Mouse (Mus musculus): Measurements from ENCODE around the gene Pcyox1. TPM values are rescaled to one million over a fixed set of nuclear protein-coding genes. Genes with fewer than 3 reads are reported as not detected.

Pcyox1 gene
- total and polyA plus RNA-seq, 3 experiments: 16.0 to 28.1 TPM; not detected in 1

DNA sequence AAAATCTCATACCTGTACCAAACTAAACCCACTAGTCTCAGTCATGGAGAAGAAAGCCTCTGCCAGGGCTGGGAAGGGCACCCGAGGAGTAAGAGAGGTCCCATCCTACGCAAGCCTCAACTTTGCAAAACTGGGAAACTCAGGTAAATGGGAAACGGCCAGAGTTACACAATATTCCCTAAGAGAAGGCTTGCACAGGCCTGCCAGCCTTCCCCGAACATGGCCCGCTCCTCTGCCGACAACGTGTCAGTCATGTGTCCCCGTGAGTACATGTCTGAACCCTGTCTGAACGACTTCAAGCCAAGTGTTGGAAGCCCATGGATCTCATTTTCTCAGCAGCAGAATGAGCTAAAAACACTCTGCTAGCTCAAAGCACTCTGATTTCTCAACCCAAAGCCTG is 1.9 kb downstream of the Pcyox1 start:
- H3K27ac ChIP-seq (ENCODE audit: control insufficient read depth, low read depth, low read length): no peak overlapping the region
- H3K36me3 ChIP-seq (ENCODE audit: control insufficient read depth in 1 of 2, insufficient read depth in 2 of 2, low read length in 2 of 2): peaks cover 3 to 7% of the 10 kb centered on the region in 2 experiments
- H3K4me1 ChIP-seq (ENCODE audit: control insufficient read depth in 1 of 2, insufficient read depth in 2 of 2, low read length in 2 of 2): peaks cover 0 to 9% of the 10 kb centered on the region in 2 experiments; a peak in 2 of 4 replicates
- H3K9me3 ChIP-seq (replicated peaks; ENCODE audit: insufficient read depth, low read length): no peaks in the 10 kb centered on the region
- no peak for TF ChIP-seq ETS1 (IDR thresholded peaks at IDR 0.05; ENCODE audit: low read depth, low read length)
- no peak for TF ChIP-seq TBP (IDR thresholded peaks at IDR 0.05; ENCODE audit: low read depth, low read length)
- TF ChIP-seq GABPA (IDR thresholded peaks at IDR 0.05; ENCODE audit: low read depth, low read length): no peak
- TF ChIP-seq CTCF (IDR thresholded peaks at IDR 0.05 in 2 of 3, conservative IDR thresholded peaks at IDR 0.05 in 1 of 3; ENCODE audit: control insufficient read depth in 1 of 3, insufficient read depth in 1 of 3, low read depth in 2 of 3, low read length in 3 of 3, poor library complexity in 1 of 3, severe bottlenecking in 1 of 3): no peak
- TF ChIP-seq TAL1 (IDR thresholded peaks at IDR 0.05; ENCODE audit: low read length): no peak
- no peak for TF ChIP-seq GATA1 (IDR thresholded peaks at IDR 0.05; ENCODE audit: low read depth, low read length)
- no peak for TF ChIP-seq CHD1 (IDR thresholded peaks at IDR 0.05; ENCODE audit: low read depth, low read length)
- no peak for TF ChIP-seq UBTF (IDR thresholded peaks at IDR 0.05; ENCODE audit: borderline replicate concordance, insufficient read depth, low read depth, low read length)
- TF ChIP-seq CHD2 (IDR thresholded peaks at IDR 0.05; ENCODE audit: low read length): no peak
- TF ChIP-seq TCF12 (IDR thresholded peaks at IDR 0.05; ENCODE audit: low read depth, low read length): no peak
- no peak for TF ChIP-seq RAD21 (IDR thresholded peaks at IDR 0.05; ENCODE audit: low read depth, low read length)
- no peak for TF ChIP-seq SIN3A (IDR thresholded peaks at IDR 0.05; ENCODE audit: low read length)
- TF ChIP-seq POLR2AphosphoS2 (IDR thresholded peaks at IDR 0.05; ENCODE audit: low read length): no peak
- DNase-seq (ENCODE audit: low read depth, low spot score): no peak
- H3K4me3 ChIP-seq (ENCODE audit: control insufficient read depth in 1 of 2, insufficient read depth in 1 of 2, low read depth in 2 of 2, low read length in 2 of 2): no peak overlapping the region
- H3K9ac ChIP-seq (ENCODE audit: control insufficient read depth, low read depth, low read length, poor library complexity, severe bottlenecking): no peak overlapping the region
- H3K79me2 ChIP-seq (ENCODE audit: control insufficient read depth, insufficient read depth, low read length, poor library complexity): peaks cover 9% of the 10 kb centered on the region
- no peaks in the 10 kb centered on the region for H3K27me3 ChIP-seq (ENCODE audit: control insufficient read depth in 1 of 2, insufficient read depth in 2 of 2, low read length in 2 of 2)

DNA sequence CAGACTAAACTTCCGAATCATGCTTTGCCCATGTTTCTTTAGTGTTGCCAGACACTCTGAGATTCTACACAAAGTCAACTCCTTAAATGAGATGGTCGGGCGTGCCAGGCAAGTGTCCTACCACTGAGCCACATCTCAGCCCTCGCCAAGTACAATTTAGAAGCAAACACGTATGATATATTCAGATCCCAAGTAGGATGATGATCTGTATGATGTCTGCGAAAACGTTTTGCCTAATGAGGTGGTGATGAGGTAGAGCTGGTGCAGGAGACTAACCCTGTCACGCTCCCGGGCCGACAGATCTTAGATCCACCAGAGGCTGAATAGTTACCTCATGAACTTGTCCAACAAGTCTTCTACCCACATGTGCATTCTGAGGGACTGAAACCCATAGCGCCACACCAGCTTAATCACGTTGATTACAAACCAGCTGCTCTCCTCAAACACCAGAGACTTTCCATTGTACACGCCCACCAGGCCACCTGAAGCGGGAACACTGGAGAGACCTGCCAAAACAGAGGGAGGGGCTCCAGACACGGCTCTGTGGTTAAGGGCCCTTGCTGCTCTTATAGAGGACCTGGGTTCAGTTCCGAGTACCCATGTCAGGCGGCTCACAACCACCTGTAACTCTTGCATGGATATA is 2.8 kb downstream of the Pcyox1 start:
- peaks cover 4 to 5% of the 10 kb centered on the region in 2 experiments for H3K36me3 ChIP-seq (ENCODE audit: control insufficient read depth in 1 of 2, insufficient read depth in 2 of 2, low read length in 2 of 2)
- TF ChIP-seq MAZ (IDR thresholded peaks at IDR 0.05; ENCODE audit: low read depth, low read length) (no peak), CHD1 (IDR thresholded peaks at IDR 0.05; ENCODE audit: low read depth, low read length) (no peak), SMC3 (IDR thresholded peaks at IDR 0.05; ENCODE audit: low read depth, low read length) (no peak), TCF12 (IDR thresholded peaks at IDR 0.05; ENCODE audit: low read depth, low read length) (no peak), RCOR1 (IDR thresholded peaks at IDR 0.05; ENCODE audit: low read depth, low read length) (no peak), POLR2AphosphoS2 (IDR thresholded peaks at IDR 0.05; ENCODE audit: low read length) (no peak), ZMIZ1 (IDR thresholded peaks at IDR 0.05; ENCODE audit: low read depth, low read length) (no peak), MAX (IDR thresholded peaks at IDR 0.05; ENCODE audit: low read length) (no peak), MYC (IDR thresholded peaks at IDR 0.05; ENCODE audit: low read depth, low read length) (no peak), UBTF (IDR thresholded peaks at IDR 0.05; ENCODE audit: borderline replicate concordance, insufficient read depth, low read depth, low read length) (no peak), MXI1 (IDR thresholded peaks at IDR 0.05; ENCODE audit: low read depth, low read length) (no peak)
- peaks cover 0 to 8% of the 10 kb centered on the region in 2 experiments; a peak in 2 of 4 replicates for H3K4me1 ChIP-seq (ENCODE audit: control insufficient read depth in 1 of 2, insufficient read depth in 2 of 2, low read length in 2 of 2)
- no peak overlapping the region for H3K27ac ChIP-seq (ENCODE audit: control insufficient read depth, low read depth, low read length)
- H3K9ac ChIP-seq (ENCODE audit: control insufficient read depth, low read depth, low read length, poor library complexity, severe bottlenecking): no peak overlapping the region
- peaks cover 9% of the 10 kb centered on the region for H3K79me2 ChIP-seq (ENCODE audit: control insufficient read depth, insufficient read depth, low read length, poor library complexity)
- no peaks in the 10 kb centered on the region for H3K9me3 ChIP-seq (replicated peaks; ENCODE audit: insufficient read depth, low read length)
- no peaks in the 10 kb centered on the region for H3K27me3 ChIP-seq (ENCODE audit: control insufficient read depth in 1 of 2, insufficient read depth in 2 of 2, low read length in 2 of 2)
- no peak for DNase-seq (ENCODE audit: low read depth, low spot score)
- H3K4me3 ChIP-seq (ENCODE audit: control insufficient read depth in 1 of 2, insufficient read depth in 1 of 2, low read depth in 2 of 2, low read length in 2 of 2): no peak overlapping the region
